Mouse (Mus musculus) T-cell, adult 2 months (primary cell): ENCODE data around the gene Fmo3.

Experiments used
- DNase-seq: peaks from one replicate; pipeline ENCODE4 v3.0.0; 2022; ENCODE audit warnings: low spot score

Fmo3 gene

DNA sequence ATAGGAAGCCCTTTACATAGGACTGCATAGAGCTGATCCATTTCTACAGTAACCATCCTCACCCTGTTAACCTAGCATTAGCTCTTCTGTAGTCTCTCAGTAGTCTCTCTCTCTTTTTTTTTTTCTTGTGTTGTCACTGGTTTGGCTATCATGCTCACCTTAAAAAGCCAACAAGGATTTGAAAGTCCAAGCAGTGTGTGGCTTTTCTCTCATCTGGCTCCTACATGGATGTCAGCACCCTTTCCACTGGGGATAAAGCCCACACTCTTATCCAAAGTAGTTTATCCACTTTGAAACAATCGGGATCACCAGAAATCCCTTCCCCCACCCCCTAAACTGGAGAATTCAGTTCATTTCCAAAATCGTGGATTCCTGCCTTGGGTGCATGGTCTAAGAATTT, 53.7 kb downstream of the Fmo3 start:
- DNase-seq = no peak

DNA sequence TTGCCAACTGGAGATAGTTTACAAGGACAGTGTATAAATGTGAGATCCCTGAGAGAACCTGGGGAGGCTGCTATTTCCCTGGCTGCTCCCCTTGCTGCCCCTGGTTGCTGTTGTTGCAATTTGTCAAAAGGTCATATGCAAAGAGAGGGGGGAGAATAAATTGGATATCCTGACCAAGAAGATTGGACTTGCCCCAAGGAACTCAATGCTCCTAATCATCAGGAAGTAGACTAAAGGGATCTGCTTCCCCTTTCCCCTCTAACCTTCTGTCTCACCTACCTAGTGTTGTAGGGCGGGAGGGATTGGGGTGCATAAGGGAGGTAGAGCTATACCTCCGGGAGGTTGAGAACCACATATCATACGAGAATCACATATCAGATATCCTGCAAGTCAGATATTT, 55.2 kb downstream of the Fmo3 start:
- DNase-seq = no peak

DNA sequence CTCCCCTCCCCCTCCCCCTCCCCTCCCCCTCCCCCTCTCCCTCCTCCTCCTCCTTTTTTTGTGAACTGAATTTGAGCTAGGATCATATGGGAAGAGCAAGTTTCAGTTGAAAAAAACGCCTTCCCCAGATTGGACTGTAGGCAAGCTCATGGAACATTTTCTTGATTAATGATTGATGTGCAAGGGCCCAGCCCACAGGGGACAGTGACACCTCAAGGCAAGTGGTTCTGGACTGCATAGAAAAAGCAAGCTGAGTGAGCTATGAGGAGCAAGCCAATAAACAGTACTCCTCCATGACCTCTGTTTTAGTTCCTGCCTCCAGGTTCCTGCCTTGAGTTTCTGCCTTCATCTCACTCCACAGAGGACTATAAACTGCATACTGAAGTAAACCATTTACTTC, 59.2 kb downstream of the Fmo3 start:
- no peak for DNase-seq

DNA sequence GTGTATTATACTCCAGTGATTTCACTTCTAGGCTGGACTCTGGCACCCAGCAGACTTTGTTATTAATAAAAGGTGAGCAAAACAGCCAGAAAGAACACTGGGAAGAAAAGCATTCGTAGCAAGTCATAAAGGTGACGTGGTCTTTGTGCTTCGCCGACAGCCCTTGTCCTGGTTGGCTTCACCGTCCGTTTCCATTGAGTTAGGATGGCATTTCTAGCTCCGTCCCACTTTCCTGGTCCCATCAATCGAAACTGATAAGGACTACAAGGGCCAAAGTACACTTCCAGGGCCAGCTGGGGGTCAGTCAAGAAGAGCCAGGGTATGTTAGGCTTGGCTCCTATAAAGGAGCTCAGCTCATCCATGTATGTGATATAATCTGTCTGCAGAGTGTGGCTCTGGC, 67.7 kb downstream of the Fmo3 start:
- no peak for DNase-seq

DNA sequence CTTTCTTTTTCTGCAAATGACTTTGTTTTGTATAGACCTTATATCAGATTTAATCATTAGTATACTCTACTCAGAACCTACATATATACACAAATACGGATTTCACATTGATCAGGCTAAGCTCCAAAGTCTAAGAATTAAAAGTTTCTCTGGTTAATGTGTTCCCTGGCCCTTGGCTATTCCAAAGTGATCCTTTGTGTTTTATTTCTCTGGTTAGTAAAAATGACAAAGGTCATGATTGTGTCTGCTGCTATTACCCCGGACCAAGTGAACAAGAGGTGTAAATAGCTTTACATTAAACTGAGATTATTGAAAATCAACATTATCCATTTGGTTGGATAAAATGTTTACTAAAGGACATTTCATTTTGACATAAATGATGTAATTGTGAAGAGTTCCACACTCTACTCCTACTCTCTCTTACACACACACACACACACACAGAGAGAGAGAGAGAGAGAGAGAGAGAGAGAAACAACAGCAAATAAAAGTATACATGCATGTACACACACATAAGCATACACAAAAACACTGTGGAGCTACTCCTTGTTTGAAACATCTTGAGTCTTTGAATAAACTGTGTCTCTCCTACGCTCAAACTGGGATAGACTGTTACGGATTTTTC, 69.3 kb downstream of the Fmo3 start:
- DNase-seq = no peak

DNA sequence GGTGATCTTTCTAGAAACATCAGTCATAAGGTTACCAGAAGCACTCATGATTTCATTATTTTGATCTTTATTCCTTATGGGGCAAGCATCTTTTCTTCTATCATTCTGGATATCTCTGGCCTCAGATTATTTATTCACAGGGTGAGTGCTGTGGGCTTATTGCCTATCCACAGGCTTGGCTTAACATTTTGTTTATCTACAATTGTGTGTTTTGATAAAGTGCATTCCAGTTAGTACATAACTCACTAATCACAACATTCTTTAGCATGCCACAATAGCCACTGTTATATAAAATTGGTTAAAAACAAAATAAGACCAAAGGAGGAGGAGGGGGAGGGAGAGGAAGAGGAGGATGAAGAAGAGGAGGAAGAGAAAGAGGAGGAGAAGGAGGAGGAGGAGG, 72.2 kb downstream of the Fmo3 start:
- no peak for DNase-seq
